Mouse (Mus musculus): Measurements from ENCODE around the gene Sipa1l1. TPM values are rescaled to one million over a fixed set of nuclear protein-coding genes. Genes with fewer than 3 reads are reported as not detected.
A peak's percentile ranks its signal among the peaks of the same experiment; 100 is the strongest.
"Not testable (repeated sequence)": the region's sequence is repeated elsewhere in the genome, so short reads cannot be mapped to it uniquely, and the experiment has no call there.

The Sipa1l1 gene
- polyA plus RNA-seq, 1 experiment from 2014 or later = 25.9 TPM

- 23% methylated on average over 10 of the region's 10 CpGs for WGBS
- H3K4me1 ChIP-seq (replicated peaks; ENCODE audit: control insufficient read depth, insufficient read depth, low read length) = peaks cover 18% of the 10 kb centered on the region
Measured at GRCm38 (mm10) chr12:82171591-82171990, 2.5 kb downstream of the Sipa1l1 start.

GRCm38 (mm10) chr12:82173623-82174022 is 4.5 kb downstream of the Sipa1l1 start:
- no peak overlapping the region for H3K9ac ChIP-seq (ENCODE audit: low read length)
- no peaks in the 10 kb centered on the region for H3K36me3 ChIP-seq (ENCODE audit: control insufficient read depth, insufficient read depth, low read length)
- H3K27ac ChIP-seq (ENCODE audit: low read length) = no peak overlapping the region
- 89% methylated on average over 1 of the region's 1 CpGs for WGBS
- ATAC-seq (ENCODE audit: low read depth) = no peak
- no peak overlapping the region for H3K4me2 ChIP-seq (ENCODE audit: low read depth, low read length)
- H3K4me1 ChIP-seq (replicated peaks; ENCODE audit: control insufficient read depth, insufficient read depth, low read length) = peaks cover 14% of the 10 kb centered on the region
- H3K9me3 ChIP-seq (ENCODE audit: control insufficient read depth, low read length) = no peaks in the 10 kb centered on the region
- no peaks in the 10 kb centered on the region for H3K27me3 ChIP-seq (ENCODE audit: control insufficient read depth, insufficient read depth, low read depth, low read length)
- H3K4me3 ChIP-seq (ENCODE audit: low read length) = no peak overlapping the region

More at GRCm38 (mm10) chr12:82171591-82171990, 2.5 kb downstream of the Sipa1l1 start:
- ATAC-seq (ENCODE audit: low read depth) = no peak
- no peak overlapping the region for H3K27ac ChIP-seq (ENCODE audit: low read length)
- no peaks in the 10 kb centered on the region for H3K9me3 ChIP-seq (ENCODE audit: control insufficient read depth, low read length)
- peak overlapping the region; percentile 97 for H3K4me2 ChIP-seq (ENCODE audit: low read depth, low read length)
- H3K36me3 ChIP-seq (ENCODE audit: control insufficient read depth, insufficient read depth, low read length) = no peaks in the 10 kb centered on the region
- H3K27me3 ChIP-seq (ENCODE audit: control insufficient read depth, insufficient read depth, low read depth, low read length) = no peaks in the 10 kb centered on the region
- H3K4me3 ChIP-seq (ENCODE audit: low read length) = peak overlapping the region; percentile 88
- no peak overlapping the region for H3K9ac ChIP-seq (ENCODE audit: low read length)

- Histone ChIP-seq H3K4me2 (ENCODE audit: low read depth, low read length) (no peak overlapping the region), H3K4me3 (ENCODE audit: low read length) (no peak overlapping the region), H3K27me3 (ENCODE audit: control insufficient read depth, insufficient read depth, low read depth, low read length) (no peaks in the 10 kb centered on the region), H3K27ac (ENCODE audit: low read length) (no peak overlapping the region), H3K4me1 (replicated peaks; ENCODE audit: control insufficient read depth, insufficient read depth, low read length) (peaks cover 12% of the 10 kb centered on the region), H3K36me3 (ENCODE audit: control insufficient read depth, insufficient read depth, low read length) (no peaks in the 10 kb centered on the region), H3K9me3 (ENCODE audit: control insufficient read depth, low read length) (no peaks in the 10 kb centered on the region), H3K9ac (ENCODE audit: low read length) (no peak overlapping the region)
- ATAC-seq (ENCODE audit: low read depth) = no peak
- WGBS = 28% methylated on average over 3 of the region's 3 CpGs
Measured at GRCm38 (mm10) chr12:82175709-82176108, 6.6 kb downstream of the Sipa1l1 start.

- no peaks in the 10 kb centered on the region for H3K27me3 ChIP-seq (ENCODE audit: control insufficient read depth, insufficient read depth, low read depth, low read length)
- H3K9me3 ChIP-seq (ENCODE audit: control insufficient read depth, low read length) = no peaks in the 10 kb centered on the region
- no peak for ATAC-seq (ENCODE audit: low read depth)
- WGBS = 81% methylated on average over 4 of the region's 4 CpGs
- no peak overlapping the region for H3K4me3 ChIP-seq (ENCODE audit: low read length)
- no peak overlapping the region for H3K27ac ChIP-seq (ENCODE audit: low read length)
- no peak overlapping the region for H3K9ac ChIP-seq (ENCODE audit: low read length)
- H3K4me1 ChIP-seq (replicated peaks; ENCODE audit: control insufficient read depth, insufficient read depth, low read length) = peaks cover 3% of the 10 kb centered on the region
- peaks cover 3% of the 10 kb centered on the region; the same call in 1 of the 2 replicates for H3K36me3 ChIP-seq (ENCODE audit: control insufficient read depth, insufficient read depth, low read length)
- H3K4me2 ChIP-seq (ENCODE audit: low read depth, low read length) = no peak overlapping the region
Measured at GRCm38 (mm10) chr12:82178636-82179035, 9.5 kb downstream of the Sipa1l1 start.

- peaks cover 3% of the 10 kb centered on the region; the same call in 1 of the 2 replicates for H3K36me3 ChIP-seq (ENCODE audit: control insufficient read depth, insufficient read depth, low read length)
- 85% methylated on average over 4 of the region's 4 CpGs for WGBS
Measured at GRCm38 (mm10) chr12:82179626-82180025, 10.5 kb downstream of the Sipa1l1 start.

GRCm38 (mm10) chr12:82186156-82186555 is 17.0 kb downstream of the Sipa1l1 start:
- ATAC-seq (ENCODE audit: low read depth); H3K9me3 ChIP-seq (ENCODE audit: control insufficient read depth, low read length); H3K36me3 ChIP-seq (ENCODE audit: control insufficient read depth, insufficient read depth, low read length); H3K27me3 ChIP-seq (ENCODE audit: control insufficient read depth, insufficient read depth, low read depth, low read length); H3K4me2 ChIP-seq (ENCODE audit: low read depth, low read length); H3K27ac ChIP-seq (ENCODE audit: low read length); H3K4me3 ChIP-seq (ENCODE audit: low read length); H3K9ac ChIP-seq (ENCODE audit: low read length): not testable (repeated sequence)
- peaks cover 42% of the 10 kb centered on the region for H3K4me1 ChIP-seq (replicated peaks; ENCODE audit: control insufficient read depth, insufficient read depth, low read length)

More at GRCm38 (mm10) chr12:82179626-82180025, 10.5 kb downstream of the Sipa1l1 start:
- Histone ChIP-seq H3K27ac (ENCODE audit: low read length) (no peak overlapping the region), H3K4me3 (ENCODE audit: low read length) (no peak overlapping the region), H3K9me3 (ENCODE audit: control insufficient read depth, low read length) (no peaks in the 10 kb centered on the region), H3K4me1 (replicated peaks; ENCODE audit: control insufficient read depth, insufficient read depth, low read length) (peaks cover 3% of the 10 kb centered on the region), H3K9ac (ENCODE audit: low read length) (no peak overlapping the region), H3K27me3 (ENCODE audit: control insufficient read depth, insufficient read depth, low read depth, low read length) (no peaks in the 10 kb centered on the region), H3K4me2 (ENCODE audit: low read depth, low read length) (no peak overlapping the region)
- no peak for ATAC-seq (ENCODE audit: low read depth)

- Histone ChIP-seq H3K4me2 (ENCODE audit: low read depth, low read length) (no peak overlapping the region), H3K4me1 (replicated peaks; ENCODE audit: control insufficient read depth, insufficient read depth, low read length) (peaks cover 45% of the 10 kb centered on the region), H3K27ac (ENCODE audit: low read length) (0 out of 2 replicates have a peak overlapping the region, but pooled peaks have one; percentile 19), H3K36me3 (ENCODE audit: control insufficient read depth, insufficient read depth, low read length) (peaks cover 3% of the 10 kb centered on the region; the same call in 1 of the 2 replicates), H3K27me3 (ENCODE audit: control insufficient read depth, insufficient read depth, low read depth, low read length) (no peaks in the 10 kb centered on the region), H3K9ac (ENCODE audit: low read length) (no peak overlapping the region), H3K4me3 (ENCODE audit: low read length) (no peak overlapping the region), H3K9me3 (ENCODE audit: control insufficient read depth, low read length) (no peaks in the 10 kb centered on the region)
- WGBS = 57% methylated on average over 3 of the region's 3 CpGs
- ATAC-seq (ENCODE audit: low read depth) = no peak
Measured at GRCm38 (mm10) chr12:82186740-82187139, 17.6 kb downstream of the Sipa1l1 start.

GRCm38 (mm10) chr12:82187178-82187839 is 18.2 kb downstream of the Sipa1l1 start:
- Histone ChIP-seq H3K4me2 (ENCODE audit: low read depth, low read length) (no peak overlapping the region), H3K27me3 (ENCODE audit: control insufficient read depth, insufficient read depth, low read depth, low read length) (no peaks in the 10 kb centered on the region), H3K36me3 (ENCODE audit: control insufficient read depth, insufficient read depth, low read length) (peaks cover 3% of the 10 kb centered on the region; the same call in 1 of the 2 replicates), H3K27ac (ENCODE audit: low read length) (peak overlapping the region; percentile 19; the same call in 1 of the 2 replicates), H3K4me1 (replicated peaks; ENCODE audit: control insufficient read depth, insufficient read depth, low read length) (peaks cover 49% of the 10 kb centered on the region), H3K9me3 (ENCODE audit: control insufficient read depth, low read length) (no peaks in the 10 kb centered on the region), H3K9ac (ENCODE audit: low read length) (no peak overlapping the region), H3K4me3 (ENCODE audit: low read length) (no peak overlapping the region)
- WGBS = 45% methylated on average over 7 of the region's 7 CpGs
- no peak for ATAC-seq (ENCODE audit: low read depth)

GRCm38 (mm10) chr12:82188321-82189075 is 19.4 kb downstream of the Sipa1l1 start:
- ATAC-seq (ENCODE audit: low read depth) = 0 out of 2 replicates have a peak, but pooled peaks have one; percentile 39
- H3K36me3 ChIP-seq (ENCODE audit: control insufficient read depth, insufficient read depth, low read length) = no peaks in the 10 kb centered on the region
- H3K4me1 ChIP-seq (replicated peaks; ENCODE audit: control insufficient read depth, insufficient read depth, low read length) = peaks cover 55% of the 10 kb centered on the region
- H3K4me3 ChIP-seq (ENCODE audit: low read length) = no peak overlapping the region
- H3K9ac ChIP-seq (ENCODE audit: low read length) = no peak overlapping the region
- H3K27ac ChIP-seq (ENCODE audit: low read length) = peak overlapping the region; percentile 77
- no peaks in the 10 kb centered on the region for H3K9me3 ChIP-seq (ENCODE audit: control insufficient read depth, low read length)
- no peak overlapping the region for H3K4me2 ChIP-seq (ENCODE audit: low read depth, low read length)
- no peaks in the 10 kb centered on the region for H3K27me3 ChIP-seq (ENCODE audit: control insufficient read depth, insufficient read depth, low read depth, low read length)
- 50% methylated on average over 9 of the region's 9 CpGs for WGBS

All from lung, embryonic 16.5 days (tissue).